Mouse (Mus musculus): ENCODE data around the gene Phlpp2. TPM values are rescaled to one million over a fixed set of nuclear protein-coding genes. Genes with fewer than 3 reads are reported as not detected.

Phlpp2 gene
- polyA plus RNA-seq, 1 experiment: 3.0 TPM

DNA sequence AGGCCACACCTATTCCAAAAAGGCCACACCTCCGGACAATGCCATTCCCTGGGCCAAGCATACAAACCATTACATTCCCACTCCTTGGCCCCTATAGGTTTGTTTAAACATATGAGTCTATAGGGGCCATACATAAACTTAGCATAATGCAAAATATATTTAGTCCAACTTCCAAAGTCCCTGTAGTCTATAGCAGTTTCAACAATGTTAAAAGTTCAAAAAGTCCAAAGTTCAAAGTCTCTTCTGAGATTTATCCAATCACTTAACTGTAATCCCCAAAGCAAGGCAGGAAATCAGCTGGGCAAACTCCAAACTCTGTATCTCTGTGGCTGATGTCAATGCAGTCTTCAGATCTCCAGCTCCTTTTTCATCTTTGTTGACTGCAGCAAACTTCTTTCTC lies 20.9 kb downstream of the Phlpp2 start:
- peaks cover 22% of the 10 kb centered on the region for H3K36me3 ChIP-seq (ENCODE audit: control insufficient read depth, insufficient read depth)
- H3K79me3 ChIP-seq (ENCODE audit: low read depth): peaks cover 2% of the 10 kb centered on the region
- H3K79me2 ChIP-seq (ENCODE audit: control insufficient read depth, insufficient read depth): peaks cover 8% of the 10 kb centered on the region
- no peaks in the 10 kb centered on the region for H3K27me3 ChIP-seq (ENCODE audit: control insufficient read depth, insufficient read depth, insufficient read length)
- TF ChIP-seq MYOG (IDR thresholded peaks at IDR 0.05; ENCODE audit: control insufficient read depth, extremely low read depth, insufficient read length) (no peak), MAX (IDR thresholded peaks at IDR 0.05) (no peak)
- H3ac ChIP-seq (ENCODE audit: control insufficient read depth, insufficient read length, low read depth): no peak overlapping the region
- H3K4me3 ChIP-seq (ENCODE audit: insufficient read depth, poor library complexity, severe bottlenecking): no peak overlapping the region

DNA sequence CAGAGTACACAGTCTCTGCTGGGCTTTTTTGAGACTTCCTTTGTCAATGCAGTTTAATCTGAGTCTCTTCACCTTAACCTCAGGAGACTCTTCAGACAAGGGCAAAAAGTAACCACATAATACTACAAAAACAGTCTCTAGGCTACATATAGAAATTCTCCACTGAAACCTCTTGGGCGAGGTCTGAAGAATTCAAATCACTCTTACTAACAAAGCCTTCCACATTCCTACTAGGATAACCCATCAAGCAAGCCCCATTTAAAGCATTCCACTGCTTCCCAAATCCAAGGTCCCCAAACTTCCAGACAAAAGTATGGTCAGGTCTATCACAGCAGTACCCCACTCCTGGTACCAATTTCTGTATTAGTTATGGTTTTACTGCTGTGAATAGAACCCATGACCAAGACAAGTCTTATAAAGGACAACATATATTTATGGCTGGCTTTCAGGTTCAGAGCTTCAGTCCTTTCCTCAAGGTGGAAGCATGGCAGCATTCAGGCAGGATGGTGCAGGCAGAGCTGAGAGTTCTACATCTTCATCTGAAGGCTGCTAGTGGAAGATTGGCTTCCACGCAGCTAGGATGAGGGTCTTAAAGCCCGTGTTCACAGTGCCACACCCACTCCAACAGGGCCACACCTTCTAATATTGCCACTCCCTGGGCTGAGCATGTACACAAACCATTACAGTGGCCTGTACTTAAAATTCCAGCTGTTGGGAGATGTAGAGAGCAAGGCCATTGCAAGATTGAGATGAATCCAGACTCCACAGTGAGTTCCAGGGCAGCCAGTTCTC lies 22.6 kb downstream of the Phlpp2 start:
- Histone ChIP-seq H3ac (ENCODE audit: control insufficient read depth, insufficient read length, low read depth) (no peak overlapping the region), H3K36me3 (ENCODE audit: control insufficient read depth, insufficient read depth) (peaks cover 16% of the 10 kb centered on the region), H3K27me3 (ENCODE audit: control insufficient read depth, insufficient read depth, insufficient read length) (no peaks in the 10 kb centered on the region), H3K79me3 (ENCODE audit: low read depth) (peaks cover 2% of the 10 kb centered on the region), H3K4me3 (ENCODE audit: insufficient read depth, poor library complexity, severe bottlenecking) (no peak overlapping the region), H3K79me2 (ENCODE audit: control insufficient read depth, insufficient read depth) (peaks cover 8% of the 10 kb centered on the region)
- TF ChIP-seq CTCF (IDR thresholded peaks at IDR 0.05; ENCODE audit: control insufficient read depth, insufficient read depth, insufficient read length) (no peak), FOSL1 (IDR thresholded peaks at IDR 0.05; ENCODE audit: insufficient read depth, low read length, poor library complexity, severe bottlenecking) (no peak), MYOD1 (IDR thresholded peaks at IDR 0.05; ENCODE audit: control insufficient read depth, insufficient read length, low read depth) (no peak), MAX (IDR thresholded peaks at IDR 0.05) (no peak), MYOG (IDR thresholded peaks at IDR 0.05; ENCODE audit: control insufficient read depth, extremely low read depth, insufficient read length) (no peak), USF1 (IDR thresholded peaks at IDR 0.05; ENCODE audit: low read depth) (no peak)

- H3ac ChIP-seq (ENCODE audit: control insufficient read depth, insufficient read length, low read depth): no peak overlapping the region
- H3K79me3 ChIP-seq (ENCODE audit: low read depth): no peaks in the 10 kb centered on the region
- H3K79me2 ChIP-seq (ENCODE audit: control insufficient read depth, insufficient read depth): peaks cover 6% of the 10 kb centered on the region
- no peak overlapping the region for H3K4me3 ChIP-seq (ENCODE audit: insufficient read depth, poor library complexity, severe bottlenecking)
- TF ChIP-seq MAX (IDR thresholded peaks at IDR 0.05) (no peak), CEBPB (IDR thresholded peaks at IDR 0.05; ENCODE audit: low read depth) (no peak), CTCF (IDR thresholded peaks at IDR 0.05; ENCODE audit: control insufficient read depth, insufficient read depth, insufficient read length) (no peak), MYOD1 (IDR thresholded peaks at IDR 0.05; ENCODE audit: control insufficient read depth, insufficient read length, low read depth) (no peak), FOSL1 (IDR thresholded peaks at IDR 0.05; ENCODE audit: insufficient read depth, low read length, poor library complexity, severe bottlenecking) (no peak), MYOG (IDR thresholded peaks at IDR 0.05; ENCODE audit: control insufficient read depth, extremely low read depth, insufficient read length) (no peak), USF1 (IDR thresholded peaks at IDR 0.05; ENCODE audit: low read depth) (no peak)
- peaks cover 16% of the 10 kb centered on the region for H3K36me3 ChIP-seq (ENCODE audit: control insufficient read depth, insufficient read depth)
- H3K27me3 ChIP-seq (ENCODE audit: control insufficient read depth, insufficient read depth, insufficient read length): no peaks in the 10 kb centered on the region
These were observed 26.3 kb downstream of the Phlpp2 start for GRCm38 (mm10) chr8:109894636-109895035.

GRCm38 (mm10) chr8:109895355-109895754 lies 27.0 kb downstream of the Phlpp2 start:
- TF ChIP-seq MYOD1 (IDR thresholded peaks at IDR 0.05; ENCODE audit: control insufficient read depth, insufficient read length, low read depth) (no peak), MYOG (IDR thresholded peaks at IDR 0.05; ENCODE audit: control insufficient read depth, extremely low read depth, insufficient read length) (no peak), CEBPB (IDR thresholded peaks at IDR 0.05; ENCODE audit: low read depth) (no peak), USF1 (IDR thresholded peaks at IDR 0.05; ENCODE audit: low read depth) (no peak), MAX (IDR thresholded peaks at IDR 0.05) (no peak), FOSL1 (IDR thresholded peaks at IDR 0.05; ENCODE audit: insufficient read depth, low read length, poor library complexity, severe bottlenecking) (no peak), CTCF (IDR thresholded peaks at IDR 0.05; ENCODE audit: control insufficient read depth, insufficient read depth, insufficient read length) (no peak)
- no peaks in the 10 kb centered on the region for H3K27me3 ChIP-seq (ENCODE audit: control insufficient read depth, insufficient read depth, insufficient read length)
- no peak overlapping the region for H3ac ChIP-seq (ENCODE audit: control insufficient read depth, insufficient read length, low read depth)
- H3K36me3 ChIP-seq (ENCODE audit: control insufficient read depth, insufficient read depth): peaks cover 8% of the 10 kb centered on the region
- H3K79me3 ChIP-seq (ENCODE audit: low read depth): no peaks in the 10 kb centered on the region
- no peaks in the 10 kb centered on the region for H3K79me2 ChIP-seq (ENCODE audit: control insufficient read depth, insufficient read depth)
- no peak overlapping the region for H3K4me3 ChIP-seq (ENCODE audit: insufficient read depth, poor library complexity, severe bottlenecking)

DNA sequence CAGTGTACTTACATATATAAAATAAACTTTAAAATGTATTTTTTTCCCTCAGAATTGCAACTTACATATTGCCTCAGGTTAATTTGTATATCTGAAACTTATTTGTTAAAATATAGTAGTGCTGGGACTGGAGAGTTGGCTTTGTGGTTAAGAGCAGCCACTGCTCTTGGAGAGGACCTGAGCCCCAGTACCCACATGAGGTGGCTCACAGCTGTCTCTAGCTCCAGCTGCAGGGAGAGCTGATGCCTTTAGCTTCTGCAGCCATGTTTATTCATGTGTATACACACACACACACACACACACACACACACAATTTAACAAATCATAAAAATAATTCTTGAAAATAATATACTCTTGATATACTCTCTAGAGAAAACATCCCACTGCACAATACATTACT lies 34.0 kb downstream of the Phlpp2 start:
- TF ChIP-seq CTCF (IDR thresholded peaks at IDR 0.05; ENCODE audit: control insufficient read depth, insufficient read depth, insufficient read length) (no peak), CEBPB (IDR thresholded peaks at IDR 0.05; ENCODE audit: low read depth) (no peak), MAX (IDR thresholded peaks at IDR 0.05) (no peak), MYOG (IDR thresholded peaks at IDR 0.05; ENCODE audit: control insufficient read depth, extremely low read depth, insufficient read length) (no peak), USF1 (IDR thresholded peaks at IDR 0.05; ENCODE audit: low read depth) (no peak), MYOD1 (IDR thresholded peaks at IDR 0.05; ENCODE audit: control insufficient read depth, insufficient read length, low read depth) (no peak), FOSL1 (IDR thresholded peaks at IDR 0.05; ENCODE audit: insufficient read depth, low read length, poor library complexity, severe bottlenecking) (no peak)
- H3K36me3 ChIP-seq (ENCODE audit: control insufficient read depth, insufficient read depth): peaks cover 15% of the 10 kb centered on the region
- H3K79me3 ChIP-seq (ENCODE audit: low read depth): peaks cover 2% of the 10 kb centered on the region
- H3K79me2 ChIP-seq (ENCODE audit: control insufficient read depth, insufficient read depth): no peaks in the 10 kb centered on the region
- H3K4me3 ChIP-seq (ENCODE audit: insufficient read depth, poor library complexity, severe bottlenecking): no peak overlapping the region
- H3K27me3 ChIP-seq (ENCODE audit: control insufficient read depth, insufficient read depth, insufficient read length): no peaks in the 10 kb centered on the region
- H3ac ChIP-seq (ENCODE audit: control insufficient read depth, insufficient read length, low read depth): no peak overlapping the region

All from C2C12 (cell line).